Mouse (Mus musculus): Measurements from ENCODE around the gene Ctnnb1. TPM values are rescaled to one million over a fixed set of nuclear protein-coding genes. Genes with fewer than 3 reads are reported as not detected.

Ctnnb1 gene
- polyA plus RNA-seq, 1 experiment = 115 TPM

DNA sequence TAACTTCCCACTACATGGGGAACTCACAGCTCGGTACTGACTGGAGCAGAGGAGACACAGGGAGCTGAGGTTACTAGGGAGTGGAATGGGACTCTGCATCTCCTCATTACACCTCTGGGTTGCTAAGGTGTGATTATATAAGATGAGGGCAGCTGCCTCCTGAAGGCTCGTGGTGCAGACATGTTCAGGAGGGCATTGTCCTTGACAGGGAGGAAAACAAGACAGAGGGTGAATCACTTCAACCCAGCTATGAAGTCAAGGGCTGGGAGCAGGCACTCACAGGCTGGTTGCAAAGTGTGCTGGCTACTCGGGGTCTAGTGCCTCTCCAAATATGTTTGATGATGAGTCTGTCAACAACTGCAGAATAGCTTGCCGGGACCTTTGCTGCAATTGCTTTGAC lies 58.0 kb downstream of the Ctnnb1 start:
- Histone ChIP-seq H3K4me1 (replicated peaks; ENCODE audit: control insufficient read depth, insufficient read depth, low read length) (no peaks in the 10 kb centered on the region), H3K27me3 (ENCODE audit: control insufficient read depth, insufficient read depth, low read length) (no peaks in the 10 kb centered on the region), H3K4me3 (ENCODE audit: control insufficient read depth, insufficient read depth, low read length) (no peak overlapping the region), H3K36me3 (ENCODE audit: control insufficient read depth, insufficient read depth, low read length) (no peaks in the 10 kb centered on the region), H3K27ac (ENCODE audit: control insufficient read depth, insufficient read depth, low read length) (no peak overlapping the region)
- DNase-seq = no peak
- WGBS = 82% methylated on average over 4 of the region's 4 CpGs
- TF ChIP-seq POLR2A (IDR thresholded peaks at IDR 0.05; ENCODE audit: control insufficient read depth, extremely low read depth, insufficient read depth, low read length, poor library complexity) = no peak
- no peak for TF ChIP-seq CTCF (IDR thresholded peaks at IDR 0.05; ENCODE audit: borderline replicate concordance, control insufficient read depth, extremely low read depth, insufficient read depth, low read length, poor library complexity)

DNA sequence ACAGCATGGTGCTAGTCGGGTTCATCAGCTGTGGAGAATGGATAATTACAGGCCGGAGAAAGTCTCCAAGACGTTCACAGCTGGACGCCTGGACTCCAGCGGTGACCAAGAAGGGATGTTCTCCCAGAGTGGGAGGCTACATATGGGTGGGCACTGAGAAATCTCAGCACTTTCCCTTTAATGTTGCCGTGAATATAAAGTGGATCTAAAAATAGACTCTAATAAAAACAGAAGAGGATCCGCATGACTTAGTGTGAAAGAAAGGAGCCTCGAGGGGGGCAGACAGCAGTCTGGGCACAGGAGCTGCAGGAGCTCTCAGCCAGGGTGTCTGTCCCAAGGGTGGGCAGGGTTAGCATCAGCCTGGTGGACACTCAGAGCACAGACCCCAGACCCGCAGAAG lies 59.1 kb downstream of the Ctnnb1 start:
- no peak for DNase-seq
- Histone ChIP-seq H3K4me1 (replicated peaks; ENCODE audit: control insufficient read depth, insufficient read depth, low read length) (no peaks in the 10 kb centered on the region), H3K27ac (ENCODE audit: control insufficient read depth, insufficient read depth, low read length) (no peak overlapping the region), H3K36me3 (ENCODE audit: control insufficient read depth, insufficient read depth, low read length) (no peaks in the 10 kb centered on the region), H3K27me3 (ENCODE audit: control insufficient read depth, insufficient read depth, low read length) (no peaks in the 10 kb centered on the region), H3K4me3 (ENCODE audit: control insufficient read depth, insufficient read depth, low read length) (no peak overlapping the region)
- no peak for TF ChIP-seq POLR2A (IDR thresholded peaks at IDR 0.05; ENCODE audit: control insufficient read depth, extremely low read depth, insufficient read depth, low read length, poor library complexity)
- no peak for TF ChIP-seq CTCF (IDR thresholded peaks at IDR 0.05; ENCODE audit: borderline replicate concordance, control insufficient read depth, extremely low read depth, insufficient read depth, low read length, poor library complexity)
- WGBS = 77% methylated on average over 9 of the region's 9 CpGs

DNA sequence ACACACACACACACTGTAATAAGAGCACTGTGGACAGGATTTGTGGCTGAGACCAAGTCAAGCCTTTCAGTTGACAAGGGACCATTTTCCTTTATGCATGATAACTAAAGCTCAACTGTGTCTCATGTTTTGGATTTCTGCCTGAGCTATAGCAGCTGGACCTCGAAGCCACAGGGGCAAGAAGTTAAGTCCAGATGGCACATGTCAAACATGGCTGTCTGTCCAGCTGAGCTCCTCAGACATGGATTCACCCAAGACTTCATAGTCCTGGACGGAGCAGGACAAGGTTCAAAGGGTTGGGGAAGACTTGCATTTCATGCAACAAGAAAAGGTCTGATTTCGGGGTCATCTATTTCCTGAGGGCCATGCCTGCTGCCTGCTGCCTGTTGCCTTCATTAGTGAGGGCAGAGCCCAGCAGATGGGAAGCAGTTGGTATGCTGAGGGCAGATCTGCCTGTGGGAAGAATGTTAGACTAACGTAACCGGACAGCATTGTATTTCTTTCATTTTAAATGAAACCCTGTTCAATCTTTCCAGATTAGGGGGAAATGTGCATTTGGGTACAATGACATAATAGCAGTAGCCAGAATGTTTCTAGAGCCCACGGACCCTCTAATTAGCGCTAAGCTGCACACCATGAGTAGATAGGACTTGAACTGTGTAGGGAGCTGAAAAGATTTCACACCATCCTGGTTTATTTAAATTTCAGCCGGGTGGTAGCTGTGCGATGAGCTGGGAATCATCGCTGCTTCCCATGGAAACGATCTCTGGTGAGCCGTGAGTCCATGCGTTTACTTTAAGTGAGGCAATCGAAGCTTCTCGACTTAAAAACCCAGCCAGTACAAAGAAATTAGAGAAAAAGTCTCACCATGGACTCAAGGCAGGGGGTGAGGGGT lies 61.0 kb downstream of the Ctnnb1 start:
- WGBS = 91% methylated on average over 15 of the region's 15 CpGs

DNA sequence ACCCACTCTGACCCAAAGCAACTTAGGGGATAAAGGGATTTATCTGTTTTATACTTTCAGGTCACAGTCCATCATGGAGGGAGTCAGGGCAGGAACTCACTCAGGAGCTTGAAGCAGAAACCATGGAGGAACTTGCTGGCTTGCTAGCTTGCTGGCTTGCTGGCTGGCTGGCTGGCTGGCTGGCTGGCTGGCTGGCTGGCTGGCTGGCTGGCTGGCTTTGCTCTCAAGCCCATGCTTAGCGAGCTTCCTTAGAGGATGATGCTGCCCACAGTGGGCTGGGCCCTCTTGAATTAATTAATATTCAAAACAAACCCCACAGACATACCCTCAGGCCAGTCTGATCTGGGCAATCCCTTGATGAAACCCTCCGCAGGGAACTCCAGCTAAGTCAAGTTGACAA lies 62.8 kb downstream of the Ctnnb1 start:
- Histone ChIP-seq H3K4me1 (replicated peaks; ENCODE audit: control insufficient read depth, insufficient read depth, low read length) (no peaks in the 10 kb centered on the region), H3K27me3 (ENCODE audit: control insufficient read depth, insufficient read depth, low read length) (no peaks in the 10 kb centered on the region), H3K4me3 (ENCODE audit: control insufficient read depth, insufficient read depth, low read length) (no peak overlapping the region), H3K36me3 (ENCODE audit: control insufficient read depth, insufficient read depth, low read length) (no peaks in the 10 kb centered on the region), H3K27ac (ENCODE audit: control insufficient read depth, insufficient read depth, low read length) (no peak overlapping the region)
- no peak for DNase-seq
- TF ChIP-seq CTCF (IDR thresholded peaks at IDR 0.05; ENCODE audit: borderline replicate concordance, control insufficient read depth, extremely low read depth, insufficient read depth, low read length, poor library complexity) (no peak), POLR2A (IDR thresholded peaks at IDR 0.05; ENCODE audit: control insufficient read depth, extremely low read depth, insufficient read depth, low read length, poor library complexity) (no peak)
- 84% methylated on average over 2 of the region's 2 CpGs for WGBS

More for the DNA sequence above, 61.0 kb downstream of the Ctnnb1 start:
- no peak for DNase-seq
- Histone ChIP-seq H3K4me3 (ENCODE audit: control insufficient read depth, insufficient read depth, low read length) (no peak overlapping the region), H3K27ac (ENCODE audit: control insufficient read depth, insufficient read depth, low read length) (no peak overlapping the region), H3K27me3 (ENCODE audit: control insufficient read depth, insufficient read depth, low read length) (no peaks in the 10 kb centered on the region), H3K4me1 (replicated peaks; ENCODE audit: control insufficient read depth, insufficient read depth, low read length) (no peaks in the 10 kb centered on the region), H3K36me3 (ENCODE audit: control insufficient read depth, insufficient read depth, low read length) (no peaks in the 10 kb centered on the region)
- TF ChIP-seq CTCF (IDR thresholded peaks at IDR 0.05; ENCODE audit: borderline replicate concordance, control insufficient read depth, extremely low read depth, insufficient read depth, low read length, poor library complexity) (no peak), POLR2A (IDR thresholded peaks at IDR 0.05; ENCODE audit: control insufficient read depth, extremely low read depth, insufficient read depth, low read length, poor library complexity) (no peak)

DNA sequence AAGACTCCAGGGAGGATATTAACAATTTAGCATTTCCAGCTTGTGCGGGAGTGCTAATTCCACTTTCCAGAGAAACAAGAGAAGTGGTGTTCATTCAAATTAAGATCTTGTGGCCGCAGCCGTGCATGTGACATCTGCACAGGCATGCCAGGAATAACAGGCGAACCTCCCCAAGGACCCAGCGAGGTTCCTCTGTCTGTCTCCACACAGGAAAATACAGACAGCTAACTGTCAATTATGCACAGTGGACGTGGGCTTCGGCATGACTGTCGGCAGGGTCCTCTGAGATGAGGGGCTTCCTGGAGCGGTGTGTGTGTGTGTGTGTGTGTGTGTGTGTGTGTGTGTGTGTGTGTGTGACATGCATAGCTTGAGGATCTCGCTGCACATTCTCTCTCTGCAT lies 64.0 kb downstream of the Ctnnb1 start:
- H3K27me3 ChIP-seq (ENCODE audit: control insufficient read depth, insufficient read depth, low read length) = no peaks in the 10 kb centered on the region
- H3K27ac ChIP-seq (ENCODE audit: control insufficient read depth, insufficient read depth, low read length) = no peak overlapping the region
- H3K4me3 ChIP-seq (ENCODE audit: control insufficient read depth, insufficient read depth, low read length) = no peak overlapping the region
- H3K4me1 ChIP-seq (replicated peaks; ENCODE audit: control insufficient read depth, insufficient read depth, low read length) = no peaks in the 10 kb centered on the region
- 89% methylated on average over 10 of the region's 10 CpGs for WGBS
- no peaks in the 10 kb centered on the region for H3K36me3 ChIP-seq (ENCODE audit: control insufficient read depth, insufficient read depth, low read length)
- TF ChIP-seq POLR2A (IDR thresholded peaks at IDR 0.05; ENCODE audit: control insufficient read depth, extremely low read depth, insufficient read depth, low read length, poor library complexity) = no peak
- DNase-seq = no peak

DNA sequence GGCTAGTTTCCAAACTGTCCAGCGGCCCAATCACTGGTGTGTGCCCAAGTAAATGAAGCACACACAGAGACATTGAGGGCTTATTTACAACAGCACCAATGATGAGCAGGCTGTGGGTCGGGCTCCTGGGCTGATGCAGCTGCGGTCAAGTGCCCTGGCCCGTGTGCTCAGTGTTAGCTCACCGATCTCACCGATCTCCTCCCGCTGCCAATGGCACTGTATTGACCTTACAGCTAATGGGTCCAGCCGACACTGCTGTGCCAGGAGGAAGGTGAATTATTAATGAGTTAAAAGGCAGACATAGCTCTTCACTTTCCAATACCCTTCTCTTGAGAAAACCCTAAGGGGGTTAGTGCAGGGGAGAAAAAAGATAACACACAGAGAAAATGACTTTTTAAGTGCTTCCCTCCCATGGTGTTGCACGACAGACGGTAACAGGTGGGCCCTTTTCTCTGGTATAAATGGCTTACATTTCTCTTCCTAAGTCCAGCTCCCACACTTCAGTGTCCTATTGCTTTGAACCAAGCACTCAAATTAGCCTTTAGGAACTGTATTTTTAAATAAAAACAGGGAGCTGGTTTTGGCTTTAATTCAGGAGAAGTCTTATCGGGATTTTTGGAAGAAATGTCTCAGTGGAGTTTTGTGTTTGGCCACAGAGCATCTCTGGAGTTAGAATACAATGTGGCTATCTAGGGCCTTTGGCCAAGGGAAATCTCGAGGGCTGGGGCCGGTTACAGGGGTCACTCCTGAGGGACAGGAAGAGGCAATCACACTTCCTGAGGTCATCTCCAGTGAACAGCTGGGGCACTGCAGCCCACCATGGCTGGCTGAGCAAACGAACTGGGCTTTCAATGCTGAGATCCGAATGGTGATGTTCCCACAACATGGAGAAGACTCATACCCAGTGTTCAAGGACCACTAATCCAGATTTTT lies 65.5 kb downstream of the Ctnnb1 start:
- WGBS = 89% methylated on average over 15 of the region's 15 CpGs
- Histone ChIP-seq H3K4me1 (replicated peaks; ENCODE audit: control insufficient read depth, insufficient read depth, low read length) (no peaks in the 10 kb centered on the region), H3K27me3 (ENCODE audit: control insufficient read depth, insufficient read depth, low read length) (no peaks in the 10 kb centered on the region), H3K36me3 (ENCODE audit: control insufficient read depth, insufficient read depth, low read length) (no peaks in the 10 kb centered on the region), H3K27ac (ENCODE audit: control insufficient read depth, insufficient read depth, low read length) (no peak overlapping the region), H3K4me3 (ENCODE audit: control insufficient read depth, insufficient read depth, low read length) (no peak overlapping the region)
- no peak for DNase-seq
- no peak for TF ChIP-seq CTCF (IDR thresholded peaks at IDR 0.05; ENCODE audit: borderline replicate concordance, control insufficient read depth, extremely low read depth, insufficient read depth, low read length, poor library complexity)
- no peak for TF ChIP-seq POLR2A (IDR thresholded peaks at IDR 0.05; ENCODE audit: control insufficient read depth, extremely low read depth, insufficient read depth, low read length, poor library complexity)

Measured in thymus, adult 2 months (tissue).